Mouse (Mus musculus): ENCODE measurements at regions not wholly inside any gene's neighbourhood (a gene's known extent, or its start where the extent isn't known, plus 50 kb on each side); places are given as distances from the start of the nearest gene placed in this dataset.

DNA sequence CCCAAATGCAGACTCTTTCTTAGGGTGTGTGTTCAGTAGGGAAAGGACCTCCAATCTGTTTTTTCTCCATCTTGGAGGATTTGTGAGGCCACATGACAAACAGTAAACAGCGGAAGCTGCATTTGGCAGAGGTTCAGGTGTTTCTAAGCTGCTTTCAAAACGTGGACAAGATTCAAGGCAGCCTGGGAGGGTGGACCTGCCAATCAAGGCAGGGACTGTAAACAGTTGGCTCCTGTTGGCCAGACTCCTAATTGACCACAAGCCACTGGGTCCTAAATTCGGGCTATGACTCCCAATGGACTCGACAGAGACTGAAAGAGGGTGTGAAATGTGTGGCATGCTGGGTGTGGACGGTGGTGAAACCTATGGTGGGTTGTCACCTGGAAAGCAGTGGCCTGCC is 51.1 kb upstream of the Tbx5 start:
- TF ChIP-seq ETS1 (IDR thresholded peaks at IDR 0.05; ENCODE audit: low read depth, low read length), result no peak
- no peak for TF ChIP-seq POLR2A (IDR thresholded peaks at IDR 0.05; ENCODE audit: control insufficient read depth in 1 of 2, insufficient read depth in 1 of 2, low read depth in 1 of 2, low read length in 2 of 2, poor library complexity in 1 of 2)
- no peak for TF ChIP-seq GABPA (IDR thresholded peaks at IDR 0.05; ENCODE audit: low read depth, low read length)
- no peak for TF ChIP-seq GATA1 (IDR thresholded peaks at IDR 0.05; ENCODE audit: low read depth, low read length)
- TF ChIP-seq CTCF (IDR thresholded peaks at IDR 0.05 in 2 of 3, conservative IDR thresholded peaks at IDR 0.05 in 1 of 3; ENCODE audit: control insufficient read depth in 1 of 3, insufficient read depth in 1 of 3, low read depth in 2 of 3, low read length in 3 of 3, poor library complexity in 1 of 3, severe bottlenecking in 1 of 3), result no peak
- TF ChIP-seq MAZ (IDR thresholded peaks at IDR 0.05; ENCODE audit: low read depth, low read length), result no peak
- no peak for TF ChIP-seq TCF12 (IDR thresholded peaks at IDR 0.05; ENCODE audit: low read depth, low read length)
- TF ChIP-seq NELFE (IDR thresholded peaks at IDR 0.05; ENCODE audit: low read depth, low read length), result no peak

Data from MEL (cell line).